Mouse (Mus musculus): Measurements from ENCODE around the gene Tmem63b.
"Not testable (repeated sequence)": the region's sequence is repeated elsewhere in the genome, so short reads cannot be mapped to it uniquely, and the experiment has no call there.

Gene Tmem63b

DNA sequence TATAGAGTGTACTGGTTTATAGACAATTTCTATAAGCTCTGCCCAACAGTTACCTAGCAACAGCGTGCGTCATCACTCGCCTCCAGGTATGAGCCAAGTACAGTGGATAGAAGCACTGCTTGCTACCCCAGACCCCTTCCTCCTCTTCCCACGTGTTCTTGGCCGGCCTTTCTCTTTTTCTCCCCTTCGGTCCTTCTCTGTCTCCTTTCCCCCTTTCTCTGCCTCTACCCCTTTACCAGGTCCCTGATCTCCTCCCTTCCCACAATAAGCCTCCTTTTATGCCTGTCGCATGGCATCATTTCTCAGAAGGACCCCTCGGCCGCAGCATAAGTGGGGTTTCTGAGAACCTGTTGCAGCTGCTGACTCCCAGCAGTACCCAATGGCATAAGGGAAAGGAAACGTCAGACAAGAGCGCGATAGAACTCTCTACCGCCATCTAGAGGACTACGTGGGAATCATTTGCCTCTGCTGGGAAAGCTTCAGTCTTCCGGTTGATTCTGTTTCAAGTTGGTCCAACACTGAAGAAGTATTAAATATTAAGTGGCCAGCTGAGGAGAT is 60.0 kb downstream of the Tmem63b start:
- DNase-seq (ENCODE audit: extremely low spot score, low spot score) = peak; percentile 74

DNA sequence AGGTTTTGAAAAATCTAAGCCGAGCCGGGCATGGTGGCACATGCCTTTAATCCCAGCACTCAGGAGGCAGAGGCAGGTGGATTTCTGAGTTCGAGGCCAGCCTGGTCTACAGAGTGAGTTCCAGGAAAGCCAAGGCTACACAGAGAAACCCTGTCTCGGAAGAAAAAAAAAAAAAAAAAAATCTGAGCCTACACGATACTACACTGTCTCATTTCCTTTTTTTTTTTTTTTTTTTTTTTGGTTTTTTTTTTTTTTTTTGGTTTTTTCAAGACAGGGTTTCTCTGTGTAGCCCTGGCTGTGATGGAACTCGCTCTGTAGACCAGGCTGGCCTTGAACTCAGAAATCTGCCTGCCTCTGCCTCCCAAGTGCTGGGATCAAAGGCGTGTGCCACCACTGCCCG is 63.3 kb downstream of the Tmem63b start:
- not testable (repeated sequence) for DNase-seq (ENCODE audit: extremely low spot score, low spot score)

DNA sequence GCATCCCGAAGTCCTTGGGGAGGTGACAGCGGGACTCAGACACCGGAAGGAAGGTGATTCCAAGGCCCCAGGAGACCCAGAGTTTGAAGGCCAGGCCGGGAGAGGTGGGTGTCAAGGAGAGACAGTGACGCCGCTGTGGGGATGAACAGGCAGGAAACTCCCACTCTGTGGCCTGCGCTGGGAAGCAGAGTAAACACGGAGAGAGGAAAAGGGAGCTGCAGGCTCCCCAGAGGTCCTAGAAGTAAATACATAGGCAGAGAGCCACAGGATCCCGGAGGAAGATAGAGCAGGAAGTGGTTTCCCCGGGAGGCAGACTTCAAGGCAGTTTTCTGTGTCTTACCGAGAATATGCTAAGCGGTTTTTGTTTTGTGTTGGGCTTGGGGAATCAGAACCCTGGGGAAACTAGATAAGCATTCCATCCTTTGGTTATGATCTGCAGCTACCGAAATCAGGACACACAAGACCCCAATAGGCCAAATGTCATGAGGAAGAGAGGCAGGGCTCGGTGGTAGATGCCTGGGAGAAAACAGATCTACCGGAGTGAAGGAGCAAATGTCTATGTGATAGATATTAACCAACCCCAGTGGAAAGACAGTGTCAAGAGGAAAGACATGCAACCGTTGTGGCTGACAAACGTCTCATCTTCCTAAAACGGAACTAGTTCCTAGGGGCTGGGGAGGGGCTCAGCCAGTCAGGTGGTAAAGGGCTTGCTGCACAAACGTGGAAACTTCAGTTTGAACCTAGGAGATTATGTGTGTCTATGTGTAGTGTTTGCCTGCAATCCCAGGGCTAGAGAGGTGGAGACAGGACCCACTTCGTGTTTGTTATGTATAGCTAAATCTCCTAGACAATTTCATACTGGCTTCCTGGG is 67.1 kb downstream of the Tmem63b start:
- DNase-seq (ENCODE audit: extremely low spot score, low spot score) = peak; percentile 35

DNA sequence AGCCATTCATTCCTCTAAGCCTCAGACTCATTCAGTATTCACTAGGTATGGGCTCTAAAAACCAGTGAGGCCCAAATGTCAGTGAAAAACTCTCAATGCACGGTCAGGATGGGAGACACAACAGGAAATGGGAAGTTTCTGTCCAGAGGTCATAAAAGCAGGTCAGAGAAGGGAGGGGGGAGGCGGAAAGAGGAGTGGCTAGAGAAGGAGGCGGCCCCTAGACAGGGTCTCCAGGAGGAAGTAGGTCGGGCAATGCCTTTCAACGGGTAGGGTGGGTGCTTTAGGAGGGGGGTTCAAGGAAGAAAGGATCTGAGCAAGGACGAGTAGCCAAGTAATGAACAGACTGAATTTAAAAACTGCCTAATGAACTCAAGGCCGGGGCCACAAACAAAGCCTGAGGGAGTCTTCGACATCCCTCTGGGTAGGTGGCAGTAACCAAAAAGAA is 67.7 kb downstream of the Tmem63b start:
- DNase-seq (ENCODE audit: extremely low spot score, low spot score) = peak; percentile 33

DNA sequence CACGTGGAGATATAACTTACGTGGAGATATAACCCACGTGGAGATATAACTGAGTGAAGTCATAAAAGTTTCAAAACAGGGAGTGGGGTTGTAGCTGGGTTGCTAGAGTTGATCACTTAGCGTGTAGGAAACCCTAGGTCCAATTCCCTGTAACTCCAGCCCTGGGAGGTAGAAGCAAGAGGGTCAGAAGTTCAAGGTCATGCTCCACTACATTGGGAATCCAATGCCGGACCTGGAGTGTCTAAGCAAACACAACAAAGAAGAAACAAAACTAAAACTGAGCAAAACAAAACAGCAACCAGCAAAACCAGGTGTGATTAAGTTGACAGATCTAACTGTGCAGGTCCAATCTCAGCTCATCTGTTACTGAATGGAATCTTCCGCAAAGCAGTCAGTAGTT is 69.0 kb downstream of the Tmem63b start:
- DNase-seq (ENCODE audit: extremely low spot score, low spot score) = no peak

DNA sequence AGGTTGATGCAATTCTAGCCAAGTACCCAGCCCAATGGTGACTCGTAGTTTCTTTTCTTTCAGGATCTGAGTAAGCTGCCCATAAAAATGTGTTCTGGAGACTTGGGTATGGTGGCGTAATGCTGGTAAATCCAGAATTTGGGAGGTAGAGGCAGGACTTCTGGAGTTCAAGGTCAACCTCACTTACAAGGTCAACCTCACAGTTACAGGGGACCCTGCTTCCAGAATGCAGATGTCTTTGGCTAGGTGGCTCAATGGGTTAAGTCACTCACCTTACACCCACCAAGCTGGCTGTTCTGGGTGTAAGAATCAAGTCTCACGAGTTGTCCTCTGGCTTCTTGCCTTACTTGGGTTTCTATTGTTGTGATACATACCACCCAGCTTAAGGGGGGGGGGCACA is 70.0 kb downstream of the Tmem63b start:
- DNase-seq (ENCODE audit: extremely low spot score, low spot score) = no peak

DNA sequence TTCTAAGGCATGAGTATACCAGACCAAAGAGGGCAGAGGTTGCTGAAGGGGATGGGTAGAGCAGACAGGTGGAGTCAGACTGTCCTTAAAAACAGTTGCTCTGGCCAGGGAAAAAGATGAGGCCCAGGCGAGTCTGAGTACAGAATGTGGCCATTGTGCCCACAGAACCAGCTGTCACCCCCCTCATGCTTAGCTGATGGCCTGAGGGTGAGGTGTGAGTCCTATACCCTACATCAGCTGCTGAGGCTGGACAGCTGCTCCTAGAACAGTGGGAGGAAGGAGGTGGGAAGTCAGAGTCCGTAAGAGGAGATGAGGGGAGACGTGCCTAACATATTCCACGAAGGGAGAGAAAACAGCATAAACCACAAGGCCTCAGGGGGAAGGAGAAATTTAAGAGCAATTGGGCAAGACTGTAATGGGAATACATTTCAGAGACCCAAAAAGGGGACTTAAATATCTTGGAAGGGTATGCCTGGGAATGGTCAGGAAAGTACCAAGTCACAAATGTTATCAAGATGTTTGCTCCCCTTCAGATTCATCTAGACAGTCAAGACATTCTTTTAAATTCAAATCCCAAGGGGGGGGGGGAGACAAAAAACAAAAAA is 70.6 kb downstream of the Tmem63b start:
- no peak for DNase-seq (ENCODE audit: extremely low spot score, low spot score)

DNA sequence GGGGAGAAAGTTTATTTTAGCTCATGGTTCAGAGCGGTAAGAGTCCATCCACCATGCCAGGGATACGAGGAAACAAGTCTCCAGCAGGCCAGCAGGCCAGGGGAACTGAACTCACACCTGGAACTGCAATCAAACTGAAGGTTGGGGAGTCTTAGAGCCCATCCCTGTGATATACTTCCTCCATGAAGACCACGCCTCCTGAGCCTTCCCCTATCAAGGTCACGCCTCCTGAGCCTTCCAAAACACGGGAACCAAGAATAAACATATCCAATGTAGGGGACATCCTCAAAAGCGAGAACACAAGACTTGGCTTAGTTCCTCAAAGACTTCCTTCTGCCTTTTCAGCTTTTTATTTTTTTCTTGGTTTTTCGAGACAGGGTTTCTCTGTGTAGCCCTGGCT is 73.8 kb downstream of the Tmem63b start:
- no peak for DNase-seq (ENCODE audit: extremely low spot score, low spot score)

DNA sequence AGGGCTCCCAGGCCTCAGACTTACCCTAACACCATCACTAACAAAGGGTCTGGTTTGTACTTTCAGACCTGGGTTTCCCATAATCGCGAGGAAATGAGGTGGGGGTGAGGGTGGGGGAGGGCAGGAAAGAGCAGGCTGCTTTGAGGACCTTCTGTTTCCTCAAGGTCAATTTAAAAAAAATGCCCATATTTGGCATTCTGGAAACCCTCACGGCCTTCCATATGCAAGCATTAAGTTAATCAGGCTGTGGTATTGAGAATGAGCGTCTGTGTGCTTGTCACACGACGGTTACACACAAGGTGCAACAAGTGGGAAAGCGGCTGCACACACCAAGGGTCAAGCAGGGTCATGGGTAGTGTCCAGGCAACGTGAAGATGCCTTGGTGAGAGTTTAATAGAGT is 74.7 kb downstream of the Tmem63b start:
- DNase-seq (ENCODE audit: extremely low spot score, low spot score) = no peak
